9 mouse cellular contexts compared by ENCODE assay signal in the genomic region with DNA sequence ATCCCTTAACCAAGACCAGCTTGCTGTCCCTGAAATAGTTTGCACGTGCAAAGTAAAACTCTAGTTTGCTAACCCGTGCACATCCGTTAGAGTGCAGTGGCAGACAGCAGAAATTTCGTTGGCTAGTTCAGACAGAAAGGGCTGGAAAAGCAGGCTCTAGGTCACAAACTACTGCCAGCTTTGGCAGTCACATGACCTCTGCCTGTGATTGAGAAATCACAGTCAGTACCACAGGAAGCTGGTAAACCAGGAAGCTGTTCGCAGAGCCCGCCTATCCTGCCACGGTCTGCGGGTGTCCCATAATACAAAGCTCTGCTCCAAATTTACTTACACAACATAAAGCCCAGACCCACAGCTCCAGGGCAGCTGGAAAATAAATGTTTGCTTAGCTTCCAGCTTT. TPM values are rescaled to one million over a fixed set of nuclear protein-coding genes. Genes with fewer than 3 reads are reported as not detected.
DNase-seq lines count a peak whose midpoint lies in the region; TF ChIP-seq lines count a peak whose summit lies in the region.
"Had no signal": no experiment of that assay in that cellular context is flagged by ENCODE, and none has a peak within 500 bp of the region (broad histone marks: within the 10 kb centered on the region; RNA-seq: fewer than 3 reads in every experiment).

No protein-coding gene starts in this region.

- peak overlapping the region; percentile 50 for H3K4me3 ChIP-seq in bone marrow macrophage, adult 2 months (ENCODE audit: insufficient read depth, low read length)
- H3K4me3 ChIP-seq in kidney, adult 2 months (ENCODE audit: insufficient read depth, low read depth, low read length) = no peak overlapping the region
- H3K4me3 ChIP-seq in left cerebral cortex, adult 2 months = no peak overlapping the region
- H3K4me3 ChIP-seq: megakaryocyte, embryonic 14.5 days had no signal

- 11% methylated on average over 8 of the region's 8 CpGs for WGBS in kidney, adult 2 months

- peak; percentile 3 for DNase-seq in layer of hippocampus, adult 9-10 months (ENCODE audit: low spot score)
- no peak for DNase-seq in layer of hippocampus, adult 11-12 months (ENCODE audit: low spot score)
- DNase-seq in kidney, adult 2 months = peak; percentile 86
- peak; percentile 85 for DNase-seq in lung, postnatal 10 days
- DNase-seq in natural killer cell, adult 2 months (ENCODE audit: low spot score in 2 of 2) = no peak
- no peak for DNase-seq in left cerebral cortex, adult 11 months (ENCODE audit: low spot score)
- no peak for DNase-seq in left cerebral cortex, adult 2 months (ENCODE audit: extremely low spot score in 1 of 2, low spot score in 2 of 2)

- TF ChIP-seq CTCF in bone marrow macrophage, adult 2 months (IDR thresholded peaks at IDR 0.05; ENCODE audit: low read depth, low read length) = no peak
- 0 out of 2 replicates have a peak, but pooled peaks have one; percentile 7 for TF ChIP-seq CTCF in kidney, adult 2 months (conservative IDR thresholded peaks at IDR 0.05; ENCODE audit: insufficient read depth, insufficient read length, low read depth, low read length)
- TF ChIP-seq CTCF in left cerebral cortex, adult 2 months (IDR thresholded peaks at IDR 0.05) = no peak

- TF ChIP-seq POLR2A in bone marrow macrophage, adult 2 months (IDR thresholded peaks at IDR 0.05; ENCODE audit: borderline replicate concordance, low read depth, low read length) = no peak
- TF ChIP-seq POLR2A in kidney, adult 2 months (IDR thresholded peaks at IDR 0.05; ENCODE audit: low read depth, low read length) = no peak

- peaks cover 11% of the 10 kb centered on the region for H3K4me1 ChIP-seq in bone marrow macrophage, adult 2 months (ENCODE audit: control insufficient read depth, insufficient read depth, low read length)
- no peaks in the 10 kb centered on the region; the same call in 1 of the 2 replicates for H3K4me1 ChIP-seq in kidney, adult 2 months (ENCODE audit: control insufficient read depth, insufficient read depth, low read length)

- no peaks in the 10 kb centered on the region for H3K36me3 ChIP-seq in kidney, adult 2 months (ENCODE audit: control insufficient read depth, insufficient read depth, low read length)

- H3K27me3 ChIP-seq in kidney, adult 2 months (replicated peaks; ENCODE audit: control insufficient read depth, insufficient read depth, low read length) = no peaks in the 10 kb centered on the region

- intact Hi-C loops in left cerebral cortex, adult 2 months (cut with DNase I) = no loop called here

- H3K27ac ChIP-seq in bone marrow macrophage, adult 2 months (ENCODE audit: insufficient read depth, low read depth, low read length) = peak overlapping the region; percentile 96
- H3K27ac ChIP-seq in kidney, adult 2 months (ENCODE audit: insufficient read depth, low read depth, low read length) = peak overlapping the region; percentile 62
- no peak overlapping the region for H3K27ac ChIP-seq in left cerebral cortex, adult 2 months

RNA-seq across cellular contexts. Expression of a gene that starts 2.4 kb away (rescaled TPM):
- not detected in 2 replicates for polyA plus RNA-seq in bone marrow macrophage, adult 2 months (2012; ENCODE audit: insufficient read depth, insufficient read length, missing spikeins)
- not detected in 2 replicates for polyA plus RNA-seq in kidney, adult 2 months (2012; rRNA removed)
- total RNA-seq in left cerebral cortex, adult 2 months (2021) = not detected

RNA-seq across cellular contexts. Expression of a gene that starts 15.1 kb away (rescaled TPM):
- polyA plus RNA-seq in bone marrow macrophage, adult 2 months (2012; ENCODE audit: insufficient read depth, insufficient read length, missing spikeins) = 26.6 and 29.8 TPM in 2 replicates
- 33.4 and 34.1 TPM in 2 replicates for polyA plus RNA-seq in kidney, adult 2 months (2012; rRNA removed)
- 10 to 100 TPM; 13.8 to 15.1 TPM for total RNA-seq in left cerebral cortex, adult 2 months (2021)

RNA-seq across cellular contexts. Expression of a gene that starts 34.8 kb away (rescaled TPM):
- 2.8 and 2.9 TPM in 2 replicates for polyA plus RNA-seq in bone marrow macrophage, adult 2 months (2012; ENCODE audit: insufficient read depth, insufficient read length, missing spikeins)
- 8.6 and 9.6 TPM in 2 replicates for polyA plus RNA-seq in kidney, adult 2 months (2012; rRNA removed)
- 1 to 10 TPM; 1.2 to 1.4 TPM for total RNA-seq in left cerebral cortex, adult 2 months (2021)

Comparison
In these comparisons a context has a peak if more than half of its experiments do, and no peak if none do; other contexts are left out.
1. DNase-seq: peak in layer of hippocampus, adult 9-10 months (single experiment), kidney, adult 2 months (single experiment) and lung, postnatal 10 days (single experiment); none in layer of hippocampus, adult 11-12 months (single experiment), natural killer cell, adult 2 months (0 of 2), left cerebral cortex, adult 11 months (single experiment) and left cerebral cortex, adult 2 months (0 of 2).